12 mouse cellular contexts compared by ENCODE assay signal in the genomic region with DNA sequence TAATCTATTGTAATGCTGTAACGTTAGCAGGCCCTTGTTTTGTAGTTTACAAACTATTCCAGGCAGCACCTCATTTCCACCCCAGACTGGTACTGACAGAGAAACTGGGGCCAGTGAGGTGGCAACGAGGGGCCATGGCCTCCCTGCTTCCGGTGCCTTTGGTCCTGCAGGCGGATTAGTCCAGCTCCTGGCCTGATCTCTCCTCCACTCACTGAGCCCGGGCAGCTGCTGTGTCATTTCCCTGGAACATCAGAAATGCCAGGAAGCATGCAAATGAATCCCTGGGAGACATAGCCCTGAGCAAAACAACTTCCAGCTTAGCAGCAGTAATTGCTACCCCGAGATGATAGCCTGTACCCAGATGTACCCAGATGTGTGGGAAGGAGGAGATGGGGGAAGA. TPM values are rescaled to one million over a fixed set of nuclear protein-coding genes. Genes with fewer than 3 reads are reported as not detected.
A peak's percentile ranks its signal among the peaks of the same experiment; 100 is the strongest.
DNase-seq lines count a peak whose midpoint lies in the region; ATAC-seq and TF ChIP-seq lines count a peak whose summit lies in the region.
"Had no signal": no experiment of that assay in that cellular context is flagged by ENCODE, and none has a peak within 500 bp of the region (broad histone marks: within the 10 kb centered on the region; RNA-seq: fewer than 3 reads in every experiment).

No protein-coding gene starts in this region.

- no peaks in the 10 kb centered on the region for H3K9me3 ChIP-seq in hindbrain, embryonic 10.5 days
- H3K9me3 ChIP-seq in midbrain, postnatal 0 days (ENCODE audit: low read length), result no peaks in the 10 kb centered on the region

- no peak for TF ChIP-seq POLR2A in kidney, adult 2 months (IDR thresholded peaks at IDR 0.05; ENCODE audit: low read depth, low read length)

- WGBS in hindbrain, embryonic 10.5 days, result 26% methylated on average over 6 of the region's 6 CpGs
- 17% methylated on average over 6 of the region's 6 CpGs for WGBS in midbrain, postnatal 0 days
- 35% methylated on average over 6 of the region's 6 CpGs for WGBS in kidney, adult 2 months

- intact Hi-C loops in gastrocnemius, postnatal 14 days (cut with DNase I; ENCODE audit: low total_unique reads), result no loop called here

- H3K4me2 ChIP-seq in midbrain, postnatal 0 days (ENCODE audit: low read depth, low read length, poor library complexity, severe bottlenecking), result no peak overlapping the region

- DNase-seq in gastrocnemius, postnatal 14 days, result peak; percentile 14
- DNase-seq in gastrocnemius, postnatal 4 days (ENCODE audit: low spot score in 2 of 2), result no peak
- DNase-seq in adipocyte (ENCODE audit: low spot score), result peak; percentile 62
- DNase-seq in hindbrain, embryonic 10.5 days (ENCODE audit: low spot score), result no peak
- peak; percentile 33 for DNase-seq in midbrain, postnatal 0 days (ENCODE audit: low spot score)
- no peak for DNase-seq in kidney, adult 2 months
- DNase-seq in kidney, postnatal 36 days, result no peak
- DNase-seq: adrenal gland, adult 8-10 months; cerebellum, postnatal 25 days had no signal

- no peaks in the 10 kb centered on the region for H3K36me3 ChIP-seq in hindbrain, embryonic 10.5 days
- no peaks in the 10 kb centered on the region for H3K36me3 ChIP-seq in midbrain, postnatal 0 days (ENCODE audit: insufficient read depth, low read length)
- no peaks in the 10 kb centered on the region for H3K36me3 ChIP-seq in kidney, adult 2 months (ENCODE audit: control insufficient read depth, insufficient read depth, low read length)

- peaks cover 35% of the 10 kb centered on the region for H3K27me3 ChIP-seq in hindbrain, embryonic 10.5 days (ENCODE audit: insufficient read depth, poor library complexity, severe bottlenecking)
- H3K27me3 ChIP-seq in midbrain, postnatal 0 days (ENCODE audit: insufficient read depth, low read length), result no peaks in the 10 kb centered on the region
- H3K27me3 ChIP-seq in kidney, adult 2 months (replicated peaks; ENCODE audit: control insufficient read depth, insufficient read depth, low read length), result no peaks in the 10 kb centered on the region

- H3K4me1 ChIP-seq in hindbrain, embryonic 10.5 days (replicated peaks), result peaks cover 8% of the 10 kb centered on the region; the same call in 1 of the 2 replicates
- H3K4me1 ChIP-seq in midbrain, postnatal 0 days (ENCODE audit: insufficient read depth, low read length), result no peaks in the 10 kb centered on the region
- H3K4me1 ChIP-seq in kidney, adult 2 months (ENCODE audit: control insufficient read depth, insufficient read depth, low read length), result no peaks in the 10 kb centered on the region

- H3K9ac ChIP-seq in midbrain, postnatal 0 days (replicated peaks; ENCODE audit: low read length, poor library complexity, severe bottlenecking), result no peak overlapping the region

- no peak for TF ChIP-seq CTCF in midbrain, postnatal 0 days (IDR thresholded peaks at IDR 0.05)
- no peak for TF ChIP-seq CTCF in kidney, adult 2 months (conservative IDR thresholded peaks at IDR 0.05; ENCODE audit: insufficient read depth, insufficient read length, low read depth, low read length)

- no peak for ATAC-seq in midbrain, postnatal 0 days (ENCODE audit: low FRiP score)
- ATAC-seq in monocyte, adult 5-6 weeks (replicated peaks; ENCODE audit: insufficient number of reproducible peaks, low FRiP score, low TSS enrichment, poor library complexity, severe bottlenecking), result no peak

- peak overlapping the region; percentile 56; the same call in 1 of the 2 replicates for H3K27ac ChIP-seq in hindbrain, embryonic 10.5 days
- no peak overlapping the region; the same call in 1 of the 2 replicates for H3K27ac ChIP-seq in midbrain, postnatal 0 days (ENCODE audit: low read depth, low read length)
- no peak overlapping the region for H3K27ac ChIP-seq in kidney, adult 2 months (ENCODE audit: insufficient read depth, low read depth, low read length)
- H3K27ac ChIP-seq: heart, adult 2 months had no signal

- no peak overlapping the region for H3K4me3 ChIP-seq in hindbrain, embryonic 10.5 days
- no peak overlapping the region for H3K4me3 ChIP-seq in midbrain, postnatal 0 days (ENCODE audit: low read depth, low read length)
- no peak overlapping the region for H3K4me3 ChIP-seq in kidney, adult 2 months (ENCODE audit: insufficient read depth, low read depth, low read length)
- H3K4me3 ChIP-seq: heart, adult 2 months; myocyte had no signal

RNA-seq across cellular contexts. Expression of gene Ercc6l, which starts 10.1 kb away (rescaled TPM):
- total RNA-seq in gastrocnemius, postnatal 14 days (2021), result under 1 TPM; 0.69 to 0.88 TPM
- total RNA-seq in gastrocnemius, postnatal 4 days (2021), result 1 to 10 TPM; 4.0 to 4.1 TPM
- 13.7 and 21.8 TPM in 2 replicates for polyA plus RNA-seq in hindbrain, embryonic 10.5 days (2016; fragmentation: Nextera tagmentation; extraction: Ambion mirVana)
- 1.0 and 1.2 TPM in 2 replicates for total RNA-seq in midbrain, postnatal 0 days (2014; rRNA removed)
- polyA plus RNA-seq in midbrain, postnatal 0 days (2015; fragmentation: Nextera tagmentation; extraction: Ambion mirVana), result 0.28 and 0.31 TPM in 2 replicates
- 0.10 and 0.13 TPM in 2 replicates for polyA plus RNA-seq in kidney, adult 2 months (2012; rRNA removed)
- total RNA-seq in monocyte, adult 5-6 weeks (2017), result 2.2 to 3.6 TPM (median 2.6 TPM) in 3 replicates

RNA-seq across cellular contexts. Expression of gene Rps4x, which starts 22.2 kb away (rescaled TPM):
- 100 to 1,000 TPM; 766 to 779 TPM for total RNA-seq in gastrocnemius, postnatal 14 days (2021)
- total RNA-seq in gastrocnemius, postnatal 4 days (2021), result 1,000 to 10,000 TPM; 1,319 to 1,445 TPM
- polyA plus RNA-seq in hindbrain, embryonic 10.5 days (2016; fragmentation: Nextera tagmentation; extraction: Ambion mirVana), result 569 and 666 TPM in 2 replicates
- total RNA-seq in midbrain, postnatal 0 days (2014; rRNA removed), result 809 and 834 TPM in 2 replicates
- polyA plus RNA-seq in midbrain, postnatal 0 days (2015; fragmentation: Nextera tagmentation; extraction: Ambion mirVana), result 345 and 356 TPM in 2 replicates
- 354 and 511 TPM in 2 replicates for polyA plus RNA-seq in kidney, adult 2 months (2012; rRNA removed)
- total RNA-seq in monocyte, adult 5-6 weeks (2017), result 1,370 to 1,980 TPM (median 1,963 TPM) in 3 replicates

RNA-seq across cellular contexts. Expression of gene Pin4, which starts 47.7 kb away (rescaled TPM):
- 10 to 100 TPM; 23.9 to 28.3 TPM for total RNA-seq in gastrocnemius, postnatal 14 days (2021)
- total RNA-seq in gastrocnemius, postnatal 4 days (2021), result 10 to 100 TPM; 38.8 to 42.2 TPM
- polyA plus RNA-seq in hindbrain, embryonic 10.5 days (2016; fragmentation: Nextera tagmentation; extraction: Ambion mirVana), result 85.5 and 89.4 TPM in 2 replicates
- 7.7 and 17.8 TPM in 2 replicates for total RNA-seq in midbrain, postnatal 0 days (2014; rRNA removed)
- 41.1 and 54.6 TPM in 2 replicates for polyA plus RNA-seq in midbrain, postnatal 0 days (2015; fragmentation: Nextera tagmentation; extraction: Ambion mirVana)
- 2.0 and 5.2 TPM in 2 replicates for polyA plus RNA-seq in kidney, adult 2 months (2012; rRNA removed)
- 130 to 161 TPM (median 131 TPM) in 3 replicates for total RNA-seq in monocyte, adult 5-6 weeks (2017)

Comparison
In these comparisons a context has a peak if more than half of its experiments do, and no peak if none do; other contexts are left out.
1. DNase-seq: peak in gastrocnemius, postnatal 14 days (single experiment), adipocyte (single experiment) and midbrain, postnatal 0 days (single experiment); none in gastrocnemius, postnatal 4 days (0 of 2), hindbrain, embryonic 10.5 days (single experiment), kidney, adult 2 months (single experiment) and kidney, postnatal 36 days (0 of 2).